22 mouse cellular contexts compared by ENCODE assay signal in genomic region chr5:146630961-146631360, GRCm38 (mm10). TPM values are rescaled to one million over a fixed set of nuclear protein-coding genes. Genes with fewer than 3 reads are reported as not detected.
DNase-seq lines count a peak whose midpoint lies in the region; ATAC-seq and TF ChIP-seq lines count a peak whose summit lies in the region.
"Had no signal": no experiment of that assay in that cellular context is flagged by ENCODE, and none has a peak within 500 bp of the region (broad histone marks: within the 10 kb centered on the region; RNA-seq: fewer than 3 reads in every experiment).

No protein-coding gene starts in this region.

- no peaks in the 10 kb centered on the region for H3K9me3 ChIP-seq in forebrain, embryonic 15.5 days
- H3K9me3 ChIP-seq in forebrain, embryonic 12.5 days, result no peaks in the 10 kb centered on the region
- H3K9me3 ChIP-seq in midbrain, postnatal 0 days (ENCODE audit: low read length), result no peaks in the 10 kb centered on the region
- H3K9me3 ChIP-seq in midbrain, embryonic 14.5 days (ENCODE audit: control insufficient read depth, low read length), result no peaks in the 10 kb centered on the region
- H3K9me3 ChIP-seq: embryonic facial prominence, embryonic 10.5 days; limb, embryonic 15.5 days had no signal

- no peaks in the 10 kb centered on the region for H3K36me3 ChIP-seq in forebrain, embryonic 15.5 days
- no peaks in the 10 kb centered on the region for H3K36me3 ChIP-seq in forebrain, embryonic 12.5 days (replicated peaks)
- no peaks in the 10 kb centered on the region for H3K36me3 ChIP-seq in midbrain, postnatal 0 days (ENCODE audit: insufficient read depth, low read length)
- H3K36me3 ChIP-seq in midbrain, embryonic 14.5 days (ENCODE audit: control insufficient read depth, insufficient read depth, low read length), result no peaks in the 10 kb centered on the region
- H3K36me3 ChIP-seq: embryonic facial prominence, embryonic 10.5 days; limb, embryonic 15.5 days had no signal

- 30% methylated on average over 4 of the region's 4 CpGs for WGBS in forebrain, embryonic 15.5 days
- WGBS in forebrain, embryonic 12.5 days, result 47% methylated on average over 4 of the region's 4 CpGs
- WGBS in midbrain, postnatal 0 days, result 39% methylated on average over 4 of the region's 4 CpGs
- WGBS in midbrain, embryonic 14.5 days, result 49% methylated on average over 4 of the region's 4 CpGs

- no peaks in the 10 kb centered on the region for H3K27me3 ChIP-seq in forebrain, embryonic 15.5 days
- H3K27me3 ChIP-seq in forebrain, embryonic 12.5 days, result no peaks in the 10 kb centered on the region
- H3K27me3 ChIP-seq in midbrain, postnatal 0 days (ENCODE audit: insufficient read depth, low read length), result no peaks in the 10 kb centered on the region
- no peaks in the 10 kb centered on the region for H3K27me3 ChIP-seq in midbrain, embryonic 14.5 days (ENCODE audit: control insufficient read depth, insufficient read depth, low read length)
- H3K27me3 ChIP-seq: limb, embryonic 15.5 days had no signal

- ATAC-seq in forebrain, embryonic 15.5 days (replicated peaks), result no peak; the same call in 1 of the 2 replicates
- ATAC-seq in forebrain, embryonic 12.5 days (ENCODE audit: low FRiP score), result no peak
- ATAC-seq in midbrain, postnatal 0 days (ENCODE audit: low FRiP score), result no peak
- ATAC-seq in midbrain, embryonic 14.5 days (ENCODE audit: low FRiP score, low TSS enrichment), result no peak
- ATAC-seq in megakaryocyte, adult 5-6 weeks (ENCODE audit: poor library complexity, severe bottlenecking), result no peak
- ATAC-seq: inflammation-experienced regulatory T-cells, adult 6 months; midbrain, embryonic 16.5 days had no signal

- DNase-seq in midbrain, postnatal 0 days (ENCODE audit: low spot score), result peak; percentile 19
- no peak for DNase-seq in midbrain, embryonic 14.5 days
- peak; percentile 36 to 59 for DNase-seq in cerebellum, postnatal 25 days
- DNase-seq in embryo, embryonic 9.5 days (ENCODE audit: extremely low spot score), result no peak
- DNase-seq: adrenal gland, postnatal 25 days; gastrocnemius, postnatal 14 days; heart, postnatal 14 days; kidney, adult 9 months; kidney, postnatal 36 days; lung, postnatal 10 days; spleen, adult 18-20 months; thymus, adult 18-20 months had no signal

- H3K9ac ChIP-seq in forebrain, embryonic 15.5 days (replicated peaks), result no peak overlapping the region
- no peak overlapping the region for H3K9ac ChIP-seq in forebrain, embryonic 12.5 days
- H3K9ac ChIP-seq in midbrain, postnatal 0 days (replicated peaks; ENCODE audit: low read length, poor library complexity, severe bottlenecking), result no peak overlapping the region
- no peak overlapping the region for H3K9ac ChIP-seq in midbrain, embryonic 14.5 days (replicated peaks; ENCODE audit: low read length)
- H3K9ac ChIP-seq: limb, embryonic 15.5 days had no signal

- H3K4me2 ChIP-seq in forebrain, embryonic 15.5 days (replicated peaks), result no peak overlapping the region
- H3K4me2 ChIP-seq in forebrain, embryonic 12.5 days, result no peak overlapping the region
- no peak overlapping the region for H3K4me2 ChIP-seq in midbrain, postnatal 0 days (ENCODE audit: low read depth, low read length, poor library complexity, severe bottlenecking)
- no peak overlapping the region for H3K4me2 ChIP-seq in midbrain, embryonic 14.5 days (ENCODE audit: low read length)
- H3K4me2 ChIP-seq: heart, embryonic 11.5 days; limb, embryonic 15.5 days had no signal

- no peak overlapping the region for H3K4me3 ChIP-seq in forebrain, embryonic 15.5 days
- no peak overlapping the region for H3K4me3 ChIP-seq in forebrain, embryonic 12.5 days (replicated peaks)
- no peak overlapping the region for H3K4me3 ChIP-seq in midbrain, postnatal 0 days (ENCODE audit: low read depth, low read length)
- no peak overlapping the region for H3K4me3 ChIP-seq in midbrain, embryonic 14.5 days (replicated peaks; ENCODE audit: low read depth, low read length)
- H3K4me3 ChIP-seq: embryonic facial prominence, embryonic 10.5 days; limb, embryonic 15.5 days; megakaryocyte, embryonic 14.5 days had no signal

- H3K4me1 ChIP-seq in forebrain, embryonic 15.5 days, result peaks cover 34% of the 10 kb centered on the region
- H3K4me1 ChIP-seq in forebrain, embryonic 12.5 days, result no peaks in the 10 kb centered on the region
- 0 out of 2 replicates have a peak, but pooled peaks cover 1% of the 10 kb centered on the region for H3K4me1 ChIP-seq in midbrain, postnatal 0 days (ENCODE audit: insufficient read depth, low read length)
- H3K4me1 ChIP-seq in midbrain, embryonic 14.5 days (ENCODE audit: control insufficient read depth, insufficient read depth, low read length), result no peaks in the 10 kb centered on the region
- H3K4me1 ChIP-seq: embryonic facial prominence, embryonic 10.5 days; megakaryocyte, embryonic 14.5 days had no signal

- H3K27ac ChIP-seq in forebrain, embryonic 15.5 days (replicated peaks), result peak overlapping the region; percentile 76
- no peak overlapping the region for H3K27ac ChIP-seq in forebrain, embryonic 12.5 days
- no peak overlapping the region for H3K27ac ChIP-seq in midbrain, postnatal 0 days (ENCODE audit: low read depth, low read length)
- no peak overlapping the region for H3K27ac ChIP-seq in midbrain, embryonic 14.5 days (replicated peaks; ENCODE audit: low read depth, low read length)
- H3K27ac ChIP-seq: embryonic facial prominence, embryonic 10.5 days; limb, embryonic 15.5 days had no signal

- no peak for TF ChIP-seq CTCF in midbrain, postnatal 0 days (IDR thresholded peaks at IDR 0.05)

RNA-seq across cellular contexts. Expression of gene Gpr12, which starts 45.9 kb away (rescaled TPM):
- 24.8 and 26.2 TPM in 2 replicates for polyA plus RNA-seq in forebrain, embryonic 15.5 days (2015; fragmentation: Nextera tagmentation; extraction: Ambion mirVana)
- 0.93 and 1.1 TPM in 2 replicates for polyA plus RNA-seq in forebrain, embryonic 12.5 days (2016; fragmentation: Nextera tagmentation; extraction: Ambion mirVana)
- total RNA-seq in midbrain, postnatal 0 days (2014; rRNA removed), result 43.4 and 48.0 TPM in 2 replicates
- 33.9 and 34.2 TPM in 2 replicates for polyA plus RNA-seq in midbrain, postnatal 0 days (2015; fragmentation: Nextera tagmentation; extraction: Ambion mirVana)
- 13.4 and 22.6 TPM in 2 replicates for polyA plus RNA-seq in midbrain, embryonic 14.5 days (2014; fragmentation: Nextera tagmentation; extraction: Ambion mirVana)
- not detected in 2 replicates for total RNA-seq in megakaryocyte, adult 5-6 weeks (2015)
- total RNA-seq in megakaryocyte, adult 5-6 weeks (2017), result not detected in 2 replicates
- total RNA-seq: adrenal gland, postnatal 25 days; gastrocnemius, postnatal 14 days; heart, postnatal 14 days had no signal
- polyA plus RNA-seq: heart, embryonic 11.5 days; inflammation-experienced regulatory T-cells, adult 6 months; stomach, embryonic 14.5 days had no signal

Comparison
In these comparisons a context has a peak if more than half of its experiments do, and no peak if none do; other contexts are left out.
1. DNase-seq: peak in midbrain, postnatal 0 days (single experiment) and cerebellum, postnatal 25 days (2 of 2); none in midbrain, embryonic 14.5 days (single experiment) and embryo, embryonic 9.5 days (single experiment).